In the genomic region with DNA sequence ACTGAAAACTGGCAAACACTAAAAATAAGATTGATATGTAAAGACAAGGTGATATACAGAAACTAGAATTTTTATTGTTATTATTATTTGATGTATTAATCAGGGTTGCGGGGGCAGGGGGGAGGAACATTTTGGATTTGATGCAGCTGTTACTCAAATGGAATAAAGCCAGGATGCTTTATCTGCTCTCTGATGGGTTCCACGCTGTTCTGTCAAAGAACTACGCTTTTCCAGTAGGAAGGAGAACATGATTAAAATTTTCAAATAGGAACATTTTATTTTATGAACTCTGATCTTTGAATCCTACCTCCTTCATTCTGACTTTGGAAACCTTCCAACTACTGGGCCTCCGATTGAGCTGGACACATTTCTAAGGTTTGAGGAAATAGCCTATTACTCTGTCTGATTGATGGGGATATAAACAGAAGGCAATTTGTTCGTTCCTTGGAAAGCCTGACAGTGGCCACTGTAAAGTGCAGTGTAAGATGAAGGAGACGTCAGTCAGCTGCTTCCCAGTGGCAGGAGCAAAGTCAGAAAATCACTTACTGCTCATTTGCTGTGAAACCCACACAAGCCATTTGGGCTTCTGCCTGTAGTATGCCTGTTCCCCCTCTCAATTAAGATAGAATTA, we compare ENCODE assay signal across 16 mouse cellular contexts.
DNase-seq lines count a peak whose midpoint lies in the region; ATAC-seq and TF ChIP-seq lines count a peak whose summit lies in the region.
"Had no signal": no experiment of that assay in that cellular context is flagged by ENCODE, and none has a peak within 500 bp of the region (broad histone marks: within the 10 kb centered on the region; RNA-seq: fewer than 3 reads in every experiment).

No protein-coding gene starts in this region.

- no peaks in the 10 kb centered on the region for H3K36me3 ChIP-seq in hindbrain, embryonic 14.5 days (replicated peaks; ENCODE audit: control insufficient read depth, insufficient read depth)
- H3K36me3 ChIP-seq in hindbrain, embryonic 10.5 days = no peaks in the 10 kb centered on the region
- H3K36me3 ChIP-seq in midbrain, postnatal 0 days (ENCODE audit: insufficient read depth, low read length) = no peaks in the 10 kb centered on the region
- no peaks in the 10 kb centered on the region for H3K36me3 ChIP-seq in midbrain, embryonic 10.5 days
- no peaks in the 10 kb centered on the region for H3K36me3 ChIP-seq in kidney, embryonic 15.5 days
- H3K36me3 ChIP-seq in stomach, embryonic 15.5 days = no peaks in the 10 kb centered on the region
- H3K36me3 ChIP-seq: heart, embryonic 13.5 days; limb, embryonic 12.5 days; neural tube, embryonic 12.5 days had no signal

- H3K9ac ChIP-seq in hindbrain, embryonic 14.5 days = no peak overlapping the region
- H3K9ac ChIP-seq in midbrain, postnatal 0 days (replicated peaks; ENCODE audit: low read length, poor library complexity, severe bottlenecking) = no peak overlapping the region
- H3K9ac ChIP-seq in kidney, embryonic 15.5 days = no peak overlapping the region
- H3K9ac ChIP-seq in stomach, embryonic 15.5 days = no peak overlapping the region
- H3K9ac ChIP-seq: heart, embryonic 13.5 days; limb, embryonic 12.5 days; neural tube, embryonic 12.5 days had no signal

- TF ChIP-seq CTCF in midbrain, postnatal 0 days (IDR thresholded peaks at IDR 0.05) = no peak

- H3K4me1 ChIP-seq in hindbrain, embryonic 14.5 days (replicated peaks; ENCODE audit: control insufficient read depth, insufficient read depth, low read length) = no peaks in the 10 kb centered on the region
- H3K4me1 ChIP-seq in hindbrain, embryonic 10.5 days (replicated peaks) = no peaks in the 10 kb centered on the region
- no peaks in the 10 kb centered on the region for H3K4me1 ChIP-seq in midbrain, postnatal 0 days (ENCODE audit: insufficient read depth, low read length)
- H3K4me1 ChIP-seq in midbrain, embryonic 10.5 days = no peaks in the 10 kb centered on the region
- H3K4me1 ChIP-seq in kidney, embryonic 15.5 days = no peaks in the 10 kb centered on the region
- H3K4me1 ChIP-seq in stomach, embryonic 15.5 days = 0 out of 2 replicates have a peak, but pooled peaks cover 5% of the 10 kb centered on the region
- H3K4me1 ChIP-seq: heart, embryonic 13.5 days; limb, embryonic 12.5 days; megakaryocyte, embryonic 14.5 days; neural tube, embryonic 12.5 days had no signal

- no peak overlapping the region for H3K27ac ChIP-seq in hindbrain, embryonic 14.5 days
- H3K27ac ChIP-seq in hindbrain, embryonic 10.5 days = no peak overlapping the region
- no peak overlapping the region for H3K27ac ChIP-seq in midbrain, postnatal 0 days (ENCODE audit: low read depth, low read length)
- H3K27ac ChIP-seq in midbrain, embryonic 10.5 days (replicated peaks) = no peak overlapping the region
- 0 out of 2 replicates have a peak overlapping the region, but pooled peaks have one; percentile 9 for H3K27ac ChIP-seq in kidney, embryonic 15.5 days
- no peak overlapping the region for H3K27ac ChIP-seq in stomach, embryonic 15.5 days
- H3K27ac ChIP-seq: heart, embryonic 13.5 days; limb, embryonic 12.5 days; neural tube, embryonic 12.5 days had no signal

- no peaks in the 10 kb centered on the region for H3K9me3 ChIP-seq in hindbrain, embryonic 14.5 days (ENCODE audit: control insufficient read depth, low read length)
- H3K9me3 ChIP-seq in hindbrain, embryonic 10.5 days = no peaks in the 10 kb centered on the region
- H3K9me3 ChIP-seq in midbrain, postnatal 0 days (ENCODE audit: low read length) = no peaks in the 10 kb centered on the region
- H3K9me3 ChIP-seq in midbrain, embryonic 10.5 days (replicated peaks) = no peaks in the 10 kb centered on the region
- H3K9me3 ChIP-seq in kidney, embryonic 15.5 days (replicated peaks) = no peaks in the 10 kb centered on the region
- no peaks in the 10 kb centered on the region for H3K9me3 ChIP-seq in stomach, embryonic 15.5 days
- H3K9me3 ChIP-seq: heart, embryonic 13.5 days; limb, embryonic 12.5 days; megakaryocyte, embryonic 14.5 days; neural tube, embryonic 12.5 days had no signal

- peak; percentile 62; the same call in 1 of the 2 replicates for ATAC-seq in hindbrain, embryonic 14.5 days (ENCODE audit: low FRiP score)
- ATAC-seq in midbrain, postnatal 0 days (ENCODE audit: low FRiP score) = no peak
- ATAC-seq in kidney, embryonic 15.5 days (replicated peaks; ENCODE audit: low FRiP score) = peak; percentile 96
- peak; percentile 60; the same call in 1 of the 2 replicates for ATAC-seq in stomach, embryonic 15.5 days (ENCODE audit: insufficient read depth, low FRiP score, low read depth)
- no peak for ATAC-seq in cerebellum, adult (ENCODE audit: insufficient number of reproducible peaks, low FRiP score, low TSS enrichment)
- ATAC-seq: inflammation-experienced regulatory T-cells, adult 6 months had no signal

- WGBS in hindbrain, embryonic 14.5 days = 45% methylated on average over 6 of the region's 6 CpGs
- 78% methylated on average over 6 of the region's 6 CpGs for WGBS in hindbrain, embryonic 10.5 days
- WGBS in midbrain, postnatal 0 days = 59% methylated on average over 6 of the region's 6 CpGs
- 88% methylated on average over 6 of the region's 6 CpGs for WGBS in midbrain, embryonic 10.5 days
- 31% methylated on average over 6 of the region's 6 CpGs for whole genome bisulfite sequencing in kidney, embryonic 15.5 days
- 28% methylated on average over 6 of the region's 6 CpGs for WGBS in stomach, embryonic 15.5 days

- H3K27me3 ChIP-seq in hindbrain, embryonic 14.5 days (ENCODE audit: control insufficient read depth, insufficient read depth, low read length) = no peaks in the 10 kb centered on the region
- H3K27me3 ChIP-seq in hindbrain, embryonic 10.5 days (ENCODE audit: insufficient read depth, poor library complexity, severe bottlenecking) = no peaks in the 10 kb centered on the region
- no peaks in the 10 kb centered on the region for H3K27me3 ChIP-seq in midbrain, postnatal 0 days (ENCODE audit: insufficient read depth, low read length)
- no peaks in the 10 kb centered on the region for H3K27me3 ChIP-seq in midbrain, embryonic 10.5 days (ENCODE audit: low read depth, poor library complexity, severe bottlenecking)
- H3K27me3 ChIP-seq in kidney, embryonic 15.5 days = no peaks in the 10 kb centered on the region
- H3K27me3 ChIP-seq in stomach, embryonic 15.5 days (replicated peaks) = no peaks in the 10 kb centered on the region
- H3K27me3 ChIP-seq: heart, embryonic 13.5 days; limb, embryonic 12.5 days; megakaryocyte, embryonic 14.5 days; neural tube, embryonic 12.5 days had no signal

- H3K4me3 ChIP-seq in hindbrain, embryonic 14.5 days (replicated peaks; ENCODE audit: low read length) = no peak overlapping the region
- no peak overlapping the region for H3K4me3 ChIP-seq in hindbrain, embryonic 10.5 days
- no peak overlapping the region for H3K4me3 ChIP-seq in midbrain, postnatal 0 days (ENCODE audit: low read depth, low read length)
- no peak overlapping the region for H3K4me3 ChIP-seq in midbrain, embryonic 10.5 days
- H3K4me3 ChIP-seq in kidney, embryonic 15.5 days (replicated peaks) = no peak overlapping the region
- H3K4me3 ChIP-seq in stomach, embryonic 15.5 days (replicated peaks) = no peak overlapping the region
- H3K4me3 ChIP-seq: heart, embryonic 13.5 days; limb, embryonic 12.5 days; megakaryocyte, embryonic 14.5 days; neural tube, embryonic 12.5 days had no signal

- DNase-seq in hindbrain, embryonic 14.5 days (ENCODE audit: low spot score) = peak; percentile 41
- DNase-seq in hindbrain, embryonic 10.5 days (ENCODE audit: low spot score) = no peak
- DNase-seq in midbrain, postnatal 0 days (ENCODE audit: low spot score) = peak; percentile 22
- no peak for DNase-seq in midbrain, embryonic 10.5 days (ENCODE audit: low spot score)
- DNase-seq in left cerebral cortex, postnatal 14 days (ENCODE audit: low spot score in 2 of 2) = no peak
- DNase-seq: cerebellum, adult 8-10 months; gastrocnemius, postnatal 14 days; thymus, postnatal 36 days had no signal

- intact Hi-C loops in left cerebral cortex, postnatal 14 days (cut with DNase I) = no loop called here

- no peak overlapping the region for H3K4me2 ChIP-seq in hindbrain, embryonic 14.5 days (replicated peaks)
- no peak overlapping the region for H3K4me2 ChIP-seq in midbrain, postnatal 0 days (ENCODE audit: low read depth, low read length, poor library complexity, severe bottlenecking)
- H3K4me2 ChIP-seq in kidney, embryonic 15.5 days = no peak overlapping the region
- H3K4me2 ChIP-seq in stomach, embryonic 15.5 days = no peak overlapping the region
- H3K4me2 ChIP-seq: heart, embryonic 13.5 days; limb, embryonic 12.5 days; neural tube, embryonic 12.5 days had no signal

Comparison
In these comparisons a context has a peak if more than half of its experiments do, and no peak if none do; other contexts are left out.
1. DNase-seq: peak in hindbrain, embryonic 14.5 days (single experiment) and midbrain, postnatal 0 days (single experiment); none in hindbrain, embryonic 10.5 days (single experiment), midbrain, embryonic 10.5 days (single experiment) and left cerebral cortex, postnatal 14 days (0 of 2).
2. ATAC-seq: peak in hindbrain, embryonic 14.5 days (single experiment), kidney, embryonic 15.5 days (single experiment) and stomach, embryonic 15.5 days (single experiment); none in midbrain, postnatal 0 days (single experiment) and cerebellum, adult (single experiment).